Mouse (Mus musculus) neural tube, embryonic 10.5 days (tissue): ENCODE results near the gene Oit3.
"Not testable (repeated sequence)": the region's sequence is repeated elsewhere in the genome, so short reads cannot be mapped to it uniquely, and the experiment has no call there.

Experiments used
- DNase-seq: peaks from one replicate; pipeline ENCODE4 v3.0.0-alpha.2; 2017; ENCODE audit warnings: low spot score; ENCODE audit errors: extremely low spot score

Oit3 gene

GRCm38 (mm10) chr10:59429448-59430135, 12.0 kb downstream of the Oit3 start:
- DNase-seq = no peak

- DNase-seq = no peak
Measured at GRCm38 (mm10) chr10:59426371-59426770, 15.2 kb downstream of the Oit3 start.

GRCm38 (mm10) chr10:59425369-59425768, 16.2 kb downstream of the Oit3 start:
- DNase-seq = no peak

- DNase-seq = no peak
Measured at GRCm38 (mm10) chr10:59424453-59424852, 17.1 kb downstream of the Oit3 start.

- DNase-seq = no peak
Measured at GRCm38 (mm10) chr10:59419516-59419915, 22.1 kb downstream of the Oit3 start.

- no peak for DNase-seq
Measured at GRCm38 (mm10) chr10:59416623-59417022, 25.0 kb downstream of the Oit3 start.

GRCm38 (mm10) chr10:59413711-59414110, 27.9 kb downstream of the Oit3 start:
- DNase-seq = no peak

GRCm38 (mm10) chr10:59410264-59410663, 31.3 kb downstream of the Oit3 start:
- no peak for DNase-seq

- no peak for DNase-seq
Measured at GRCm38 (mm10) chr10:59408499-59408898, 33.1 kb downstream of the Oit3 start.

GRCm38 (mm10) chr10:59403793-59404149, 37.8 kb downstream of the Oit3 start:
- no peak for DNase-seq

- DNase-seq = no peak
Measured at GRCm38 (mm10) chr10:59402899-59403792, 38.4 kb downstream of the Oit3 start, which contains the start of gene Pla2g12b. Gene Pla2g12b, plus strand, starts transcription at chr10:59403660.

- not testable (repeated sequence) for DNase-seq
Measured at GRCm38 (mm10) chr10:59395461-59395860, 46.1 kb downstream of the Oit3 start, which contains the start of gene Gm10273. Gene Gm10273, plus strand, starts transcription at chr10:59395632.

GRCm38 (mm10) chr10:59391907-59392306, 49.7 kb downstream of the Oit3 start:
- no peak for DNase-seq

- DNase-seq = no peak
Measured at GRCm38 (mm10) chr10:59389652-59390051, 51.9 kb downstream of the Oit3 start.

GRCm38 (mm10) chr10:59386951-59387350, 54.6 kb downstream of the Oit3 start:
- no peak for DNase-seq

GRCm38 (mm10) chr10:59381563-59381962, 60.0 kb downstream of the Oit3 start:
- not testable (repeated sequence) for DNase-seq

GRCm38 (mm10) chr10:59380411-59380821, 61.2 kb downstream of the Oit3 start:
- no peak for DNase-seq

GRCm38 (mm10) chr10:59379927-59380326, 61.7 kb downstream of the Oit3 start:
- DNase-seq = no peak

- no peak for DNase-seq
Measured at GRCm38 (mm10) chr10:59378728-59379127, 62.9 kb downstream of the Oit3 start.

- DNase-seq = no peak
Measured at GRCm38 (mm10) chr10:59377906-59378305, 63.7 kb downstream of the Oit3 start.
